Mouse (Mus musculus) gastrocnemius, adult 8-10 months (tissue): ENCODE measurements around the gene Ccdc62. TPM values are rescaled to one million over a fixed set of nuclear protein-coding genes. Genes with fewer than 3 reads are reported as not detected.

ENCODE experiments used
- microRNA-seq: library from miRNA; unstranded; fragments of <30 nt; microRNA quantifications from one replicate; pipeline ENCODE4 v1.2.0, GENCODE M21; 2022
- total RNA-seq, 4 experiments: library from RNA; stranded (reverse); gene quantifications; 2 replicates each; pipeline ENCODE4 v1.2.4; 2022

Gene Ccdc62
- total RNA-seq, 4 experiments from 2014 or later, result 0.56 to 2.1 (median 1.3) TPM

Small RNA genes lying within 50 kb of the gene (microRNA-seq; reads per million reads assigned to microRNA genes)
- gene Mir7032, result not detected

Other genes starting within 250 kb of the Ccdc62 start
- gene Clip1, start 246.1 kb upstream of the Ccdc62 start, total RNA-seq, result 100 to 1,000 TPM; 341 to 375 (median 357) TPM
- 10 to 100 TPM in 3 of 4 experiments, 1 to 10 TPM in 1; 10.0 to 15.4 (median 11.6) TPM for gene Zcchc8, start 209.6 kb upstream of the Ccdc62 start, total RNA-seq
- gene Rsrc2, start 181.3 kb upstream of the Ccdc62 start, total RNA-seq, result 10 to 100 TPM; 28.1 to 39.6 (median 33.0) TPM
- gene Kntc1, start 181.0 kb upstream of the Ccdc62 start, total RNA-seq, result under 1 TPM in 1 of 4 experiments, not detected in 3; 0.05 TPM
- gene Hcar2, start 65.2 kb upstream of the Ccdc62 start, total RNA-seq, result under 1 TPM in 2 of 4 experiments, not detected in 2; 0.13 to 0.25 TPM
- gene Hcar1, start 50.7 kb upstream of the Ccdc62 start, total RNA-seq, result under 1 TPM; 0.12 to 0.72 (median 0.32) TPM
- 10 to 100 TPM; 49.2 to 59.2 (median 52.6) TPM for gene Denr, start 23.5 kb upstream of the Ccdc62 start, total RNA-seq
- gene Gm43518, start 3.3 kb upstream of the Ccdc62 start, total RNA-seq, result under 1 TPM in 1 of 4 experiments, not detected in 3; 0.94 TPM
- 10 to 100 TPM in 2 of 4 experiments, 1 to 10 TPM in 2; 8.7 to 15.9 (median 11.4) TPM for gene Hip1r, start 42.9 kb downstream of the Ccdc62 start, total RNA-seq
- 1 to 10 TPM; 4.6 to 6.2 (median 5.1) TPM for gene Vps37b, start 101.6 kb downstream of the Ccdc62 start, total RNA-seq
- gene Abcb9, start 165.1 kb downstream of the Ccdc62 start, total RNA-seq, result 1 to 10 TPM; 7.2 to 9.5 (median 8.8) TPM
- gene Ogfod2, start 181.6 kb downstream of the Ccdc62 start, total RNA-seq, result 10 to 100 TPM; 15.4 to 19.7 (median 17.3) TPM
- 10 to 100 TPM; 36.7 to 46.8 (median 44.1) TPM for gene Arl6ip4, start 185.4 kb downstream of the Ccdc62 start, total RNA-seq